Mouse (Mus musculus) heart, adult 18-20 months (tissue): ENCODE data around the gene Fbxw2. TPM values are rescaled to one million over a fixed set of nuclear protein-coding genes. Genes with fewer than 3 reads are reported as not detected.
"Not testable (repeated sequence)": the region's sequence is repeated elsewhere in the genome, so short reads cannot be mapped to it uniquely, and the experiment has no call there.

Source experiments
- DNase-seq, 2 experiments: peaks; one replicate each; pipeline ENCODE4 v3.0.0; 2021 to 2022; ENCODE audit warnings: mixed read lengths in 1 of 2
- total RNA-seq, 2 experiments: library from RNA; stranded (reverse); gene quantifications; 2 replicates each; pipeline ENCODE4 v1.2.3; 2021

Gene Fbxw2
- total RNA-seq, 2 experiments from 2014 or later = 46.9 to 49.2 TPM

- DNase-seq = no peak
Observed at GRCm38 (mm10) chr2:34773673-34774072, 52.4 kb downstream of the Fbxw2 start.

GRCm38 (mm10) chr2:34772252-34773235, 53.6 kb downstream of the Fbxw2 start:
- no peak for DNase-seq

GRCm38 (mm10) chr2:34771368-34772226, 54.5 kb downstream of the Fbxw2 start, which contains the start of gene Hspa5:
Hspa5 (plus strand) TSS chr2:34771970.
- DNase-seq = peak; percentile 99 to 100

- no peak for DNase-seq
Observed at GRCm38 (mm10) chr2:34770951-34771350, 55.2 kb downstream of the Fbxw2 start.

- no peak for DNase-seq
Observed at GRCm38 (mm10) chr2:34770049-34770448, 56.1 kb downstream of the Fbxw2 start.

- DNase-seq = no peak
Observed at GRCm38 (mm10) chr2:34764801-34765200, 61.3 kb downstream of the Fbxw2 start.

GRCm38 (mm10) chr2:34762872-34763271, 63.2 kb downstream of the Fbxw2 start:
- no peak for DNase-seq

- no peak for DNase-seq
Observed at GRCm38 (mm10) chr2:34762174-34762573, 63.9 kb downstream of the Fbxw2 start.

GRCm38 (mm10) chr2:34761272-34761671, 64.8 kb downstream of the Fbxw2 start:
- DNase-seq = not testable (repeated sequence)

- DNase-seq = no peak
Observed at GRCm38 (mm10) chr2:34757341-34757740, 68.8 kb downstream of the Fbxw2 start.

GRCm38 (mm10) chr2:34754551-34755358, 71.4 kb downstream of the Fbxw2 start, which contains the start of gene Gapvd1:
Gapvd1 (minus strand) TSS chr2:34755232.
- peak; percentile 8 to 33 for DNase-seq

Other genes starting within 250 kb of the Fbxw2 start
- gene Gapvd1, start 71.1 kb downstream of the Fbxw2 start, total RNA-seq = 10 to 100 TPM; 39.7 to 40.2 TPM
- 100 to 1,000 TPM; 563 to 758 TPM for gene Hspa5, start 54.3 kb downstream of the Fbxw2 start, total RNA-seq
- 10 to 100 TPM; 13.5 to 15.5 TPM for gene Rabepk, start 26.4 kb downstream of the Fbxw2 start, total RNA-seq
- gene Gm34653, start 6.7 kb upstream of the Fbxw2 start, total RNA-seq = not detected
- 1 to 10 TPM in 1 of 2 experiments, under 1 TPM in 1; 0.74 to 1.3 TPM for gene Cutal, start 48.1 kb upstream of the Fbxw2 start, total RNA-seq
- 10 to 100 TPM; 16.7 to 18.5 TPM for gene Psmd5, start 48.7 kb upstream of the Fbxw2 start, total RNA-seq
- gene Phf19, start 87.7 kb upstream of the Fbxw2 start, total RNA-seq = under 1 TPM; 0.93 to 0.99 TPM
- gene Traf1, start 135.5 kb upstream of the Fbxw2 start, total RNA-seq = 1 to 10 TPM; 1.9 to 3.5 TPM
- gene Hc, start 235.1 kb upstream of the Fbxw2 start, total RNA-seq = not detected